Mouse (Mus musculus): ENCODE data around the gene Serpinh1. TPM values are rescaled to one million over a fixed set of nuclear protein-coding genes. Genes with fewer than 3 reads are reported as not detected.

Serpinh1 gene
- 0.17 TPM for polyA plus RNA-seq (2017; shearing (Covaris generic))

DNA sequence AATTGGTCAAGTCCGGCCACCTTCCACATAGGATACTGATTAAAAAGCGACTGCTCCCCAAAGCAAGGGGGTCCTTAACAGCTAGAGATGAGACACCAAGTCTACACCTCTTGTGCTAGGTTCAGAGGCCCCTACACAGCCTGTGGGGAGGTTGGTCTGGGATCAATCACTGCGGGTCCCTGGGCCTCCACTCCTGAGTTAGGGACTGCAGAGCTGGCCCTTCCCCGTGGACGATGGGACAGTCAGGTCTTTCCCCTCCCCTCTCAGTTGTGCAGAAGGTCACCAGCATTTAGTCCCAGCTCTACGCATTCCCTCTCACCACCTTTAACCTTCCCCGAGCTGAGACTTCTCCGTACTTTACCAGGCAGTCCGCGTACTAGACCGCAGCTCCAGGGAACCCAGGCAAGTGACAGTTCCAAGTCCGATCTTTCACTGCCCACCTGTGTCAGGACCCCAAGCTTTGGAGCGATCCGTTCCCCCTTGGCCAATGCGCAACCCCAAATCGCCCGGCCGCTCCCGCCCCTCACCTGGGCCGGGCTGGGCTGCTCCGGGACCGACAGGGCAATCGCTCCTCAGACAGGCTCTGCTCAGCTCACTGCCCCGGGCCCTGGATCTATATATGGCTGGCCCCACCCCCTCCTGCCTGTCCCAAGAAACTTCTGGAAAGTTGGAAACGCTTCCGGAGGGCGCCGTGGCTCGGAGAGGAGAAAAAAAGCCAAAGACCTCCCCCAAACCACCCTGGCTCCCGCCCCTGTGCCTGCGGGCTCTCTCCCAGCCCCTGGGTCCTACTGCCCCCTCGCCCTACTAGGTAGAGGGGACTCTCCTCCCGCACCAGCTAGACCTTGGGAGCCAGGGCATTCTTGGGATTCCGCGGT lies at the start of gene Serpinh1:
Serpinh1 (minus strand) TSS at position 714 of the 875 bp plus-strand sequence.

DNA sequence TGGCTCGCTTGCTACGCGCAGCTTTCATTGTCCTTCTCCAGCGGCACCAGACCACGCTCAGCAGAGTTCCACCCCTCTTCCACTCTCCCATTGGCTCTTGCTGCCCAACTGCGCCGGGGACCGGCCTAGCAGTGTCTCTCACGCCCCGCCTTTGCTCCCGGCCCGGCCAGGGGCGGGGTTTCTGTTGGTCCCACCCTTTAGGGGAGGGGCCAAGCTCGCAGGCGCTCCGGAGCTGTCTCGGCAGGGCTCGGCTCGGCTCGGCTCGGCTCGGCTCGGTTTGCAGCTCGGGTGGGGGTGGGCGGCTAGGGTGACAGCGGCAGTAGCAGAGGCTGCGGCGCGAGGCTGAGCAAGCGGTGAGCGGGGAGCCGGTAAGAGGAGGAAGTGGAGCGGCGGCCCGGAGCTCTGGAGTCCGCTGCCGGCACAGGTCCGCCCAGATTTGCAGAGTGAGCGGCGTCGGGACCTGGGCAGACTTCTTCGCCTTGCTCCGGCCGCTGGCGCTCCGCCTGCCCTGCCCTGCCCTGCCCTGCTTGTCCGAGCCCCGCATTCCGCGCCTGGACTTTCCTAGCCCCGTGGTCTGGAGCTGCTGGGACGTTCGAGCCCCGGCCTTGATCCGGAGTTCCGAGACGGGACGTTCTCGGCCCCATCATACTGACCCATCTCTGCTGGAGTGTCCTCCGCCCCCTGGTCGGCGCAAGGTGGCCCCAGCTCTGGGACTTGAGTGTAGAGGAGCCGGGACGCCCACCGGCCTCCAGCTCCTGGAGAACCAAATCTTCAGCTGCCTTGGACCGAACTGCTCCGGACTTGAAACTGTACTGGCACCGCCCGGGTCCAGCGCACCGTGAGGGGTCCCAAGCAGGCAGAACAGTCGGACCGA lies 28.4 kb upstream of the Serpinh1 start, which contains the start of gene Gdpd5:
Gdpd5 (plus strand) TSS at position 201 of the 874 bp plus-strand sequence.

Other genes starting within 250 kb of the Serpinh1 start
- gene Uvrag, start 212.1 kb downstream of the Serpinh1 start, polyA plus RNA-seq (2017; shearing (Covaris generic)) = 19.1 TPM
- gene Dgat2, start 170.5 kb downstream of the Serpinh1 start, polyA plus RNA-seq (2017; shearing (Covaris generic)) = 8.4 TPM
- not detected for gene Mogat2, start 114.6 kb downstream of the Serpinh1 start, polyA plus RNA-seq (2017; shearing (Covaris generic))
- gene Map6, start 85.8 kb downstream of the Serpinh1 start, polyA plus RNA-seq (2017; shearing (Covaris generic)) = 16.6 TPM
- gene Gdpd5, start 28.2 kb upstream of the Serpinh1 start, polyA plus RNA-seq (2017; shearing (Covaris generic)) = 25.1 TPM
- gene Klhl35, start 112.8 kb upstream of the Serpinh1 start, polyA plus RNA-seq (2017; shearing (Covaris generic)) = not detected
- 1,577 TPM for gene Rps3, start 130.5 kb upstream of the Serpinh1 start, polyA plus RNA-seq (2017; shearing (Covaris generic))
- 21.6 TPM for gene Arrb1, start 182.2 kb upstream of the Serpinh1 start, polyA plus RNA-seq (2017; shearing (Covaris generic))